Mouse (Mus musculus) forebrain, embryonic 12.5 days (tissue): ENCODE results near the gene Ccrl2. TPM values are rescaled to one million over a fixed set of nuclear protein-coding genes. Genes with fewer than 3 reads are reported as not detected.

Experiments
- ATAC-seq: fragments of 200-750 bp; cut with Nextera tagmentation; 2 replicates; pipeline ENCODE4 v1.8.0; 2017; ENCODE audit warnings: moderate TSS enrichment; ENCODE audit not compliant: low FRiP score
- H3K27ac ChIP-seq: fragments of 300-500 bp; sonication (generic); 2 replicates; pipeline ENCODE4 v1.5.1; 2016; ENCODE audit warnings: mild to moderate bottlenecking
- H3K27me3 ChIP-seq: fragments of 300-500 bp; sonication (generic); 2 replicates; pipeline ENCODE4 v1.6.1; 2016; ENCODE audit warnings: mild to moderate bottlenecking
- H3K36me3 ChIP-seq: fragments of 300-500 bp; sonication (generic); replicated peaks from 2 replicates; pipeline ENCODE4 v1.6.1; 2016; ENCODE audit warnings: mild to moderate bottlenecking
- H3K4me1 ChIP-seq: fragments of 300-500 bp; sonication (generic); 2 replicates; pipeline ENCODE4 v1.6.1; 2016
- H3K4me2 ChIP-seq: fragments of 300-500 bp; sonication (generic); 2 replicates; pipeline ENCODE4 v1.6.1; 2016; ENCODE audit warnings: mild to moderate bottlenecking, moderate library complexity
- H3K4me3 ChIP-seq: fragments of 300-500 bp; sonication (generic); replicated peaks from 2 replicates; pipeline ENCODE4 v1.5.1; 2016; ENCODE audit warnings: mild to moderate bottlenecking
- H3K9ac ChIP-seq: fragments of 300-500 bp; sonication (generic); 2 replicates; pipeline ENCODE4 v1.6.1; 2016; ENCODE audit warnings: mild to moderate bottlenecking
- H3K9me3 ChIP-seq: fragments of 300-500 bp; sonication (generic); 2 replicates; pipeline ENCODE4 v1.6.1; 2016
- WGBS: fragments of 180-500 bp; shearing (Covaris S2); methylation state at CpG from one replicate; pipeline ENCODE4 v1.1.7; 2016; 5-methylcytosine and 5-hydroxymethylcytosine counted together
- polyA plus RNA-seq: library from polyadenylated mRNA; unstranded; fragments of >200 nt; fragmentation: Nextera tagmentation; extraction: Ambion mirVana; gene quantifications from 2 replicates; pipeline ENCODE4 v1.2.1, GENCODE M21; 2016

The Ccrl2 gene
- polyA plus RNA-seq = 0.69 and 0.91 TPM in 2 replicates

DNA sequence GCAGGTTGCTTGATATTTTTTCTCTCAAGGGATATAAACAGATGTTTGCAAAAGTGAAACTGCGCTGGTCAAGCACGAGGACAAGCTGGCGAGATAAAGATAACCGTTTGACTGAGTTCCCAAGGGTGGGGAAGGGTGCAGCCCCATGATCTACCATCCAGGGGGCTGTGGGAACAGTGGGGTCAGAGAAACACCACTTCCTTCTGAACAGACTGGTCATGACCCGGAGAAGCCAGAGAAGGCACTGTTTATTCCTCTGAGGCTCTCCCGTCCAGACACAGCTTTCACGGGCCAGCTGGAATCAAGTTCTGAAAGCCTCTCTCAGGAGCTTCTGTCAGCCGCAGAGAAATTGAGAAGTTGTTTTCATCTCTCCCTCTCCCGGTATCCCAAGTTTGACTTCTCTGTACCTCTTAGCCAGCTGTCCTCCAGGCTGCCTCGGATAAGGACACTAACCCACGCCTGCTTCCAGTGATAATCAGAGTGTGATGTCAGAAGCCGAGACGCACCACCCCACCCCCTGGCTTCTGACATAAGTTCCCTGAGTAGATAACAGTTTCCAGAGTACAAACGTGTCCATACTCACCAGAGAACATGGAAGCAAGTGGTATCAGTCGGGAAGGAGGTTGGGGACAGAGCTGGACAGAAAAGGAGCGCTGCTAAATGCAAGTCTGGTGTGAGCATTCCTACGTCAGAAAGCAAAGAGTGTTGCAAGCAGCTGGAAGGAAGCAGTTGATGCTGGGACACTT lies at the start of gene Ccrl2:
Ccrl2 (minus strand) TSS at position 722 of the 746 bp plus-strand sequence.
- H3K4me3 ChIP-seq = no peak within 1 kb of the TSS; the same call in 1 of the 2 replicates
- H3K36me3 ChIP-seq = no peaks in the 10 kb centered on the region
- no peaks in the 10 kb centered on the region for H3K9me3 ChIP-seq
- H3K9ac ChIP-seq = no peak within 1 kb of the TSS
- H3K4me2 ChIP-seq = peak within 1 kb of the TSS; percentile 13; the same call in 1 of the 2 replicates
- WGBS = 66% methylated on average over 17 of the region's 17 CpGs
- no peak for ATAC-seq
- H3K4me1 ChIP-seq = peaks cover 10% of the 10 kb centered on the region; the same call in 1 of the 2 replicates
- H3K27me3 ChIP-seq = no peaks in the 10 kb centered on the region
- H3K27ac ChIP-seq = 0 out of 2 replicates have a peak within 1 kb of the TSS, but pooled peaks have one; percentile 31

DNA sequence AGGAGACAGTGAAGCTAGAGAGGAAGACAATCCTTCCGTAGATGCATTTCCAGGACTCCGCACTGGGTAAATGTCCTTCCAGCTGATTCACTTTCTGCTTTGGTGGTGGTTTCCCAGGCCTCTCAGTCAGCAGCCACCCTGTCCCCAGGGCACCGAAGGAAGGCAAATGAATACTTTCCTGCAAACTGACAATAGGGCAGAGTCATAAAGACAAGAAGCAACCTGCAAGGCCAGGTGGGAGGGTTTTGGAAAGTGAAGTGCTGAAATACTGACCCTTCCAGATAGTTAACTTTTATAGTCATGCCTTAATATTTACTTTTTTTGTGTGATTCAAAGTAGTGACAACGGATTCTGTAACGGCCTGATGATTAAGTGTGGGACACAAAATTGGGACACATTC lies 46.6 kb upstream of the Ccrl2 start:
- Histone ChIP-seq H3K27ac (no peak overlapping the region), H3K27me3 (no peaks in the 10 kb centered on the region), H3K4me2 (no peak overlapping the region), H3K36me3 (no peaks in the 10 kb centered on the region), H3K4me1 (no peaks in the 10 kb centered on the region), H3K9ac (no peak overlapping the region), H3K9me3 (no peaks in the 10 kb centered on the region), H3K4me3 (no peak overlapping the region)
- WGBS = 93% methylated on average over 5 of the region's 5 CpGs
- ATAC-seq = no peak

DNA sequence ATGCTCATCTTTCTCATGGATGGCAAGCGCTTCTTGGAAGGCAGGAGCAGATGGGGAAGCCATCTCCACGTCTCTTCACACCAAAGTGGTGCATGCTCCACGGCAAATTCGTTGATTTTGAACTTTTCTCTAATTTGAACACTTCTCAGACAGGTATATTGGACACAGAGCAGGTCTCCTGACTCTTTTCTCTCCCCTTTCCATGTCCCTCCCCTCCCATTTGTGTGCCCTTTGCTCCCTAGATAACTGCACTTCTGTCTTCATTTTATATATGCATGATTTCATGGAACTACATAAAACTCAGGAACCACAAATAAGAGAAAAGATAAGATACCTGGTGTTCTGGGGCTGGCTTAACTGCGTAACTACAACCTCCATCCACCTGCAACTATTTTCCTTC lies 46.0 kb upstream of the Ccrl2 start:
- H3K4me3 ChIP-seq = no peak overlapping the region
- H3K27ac ChIP-seq = no peak overlapping the region
- H3K4me1 ChIP-seq = no peaks in the 10 kb centered on the region
- no peaks in the 10 kb centered on the region for H3K36me3 ChIP-seq
- no peak for ATAC-seq
- WGBS = 90% methylated on average over 5 of the region's 5 CpGs
- H3K9me3 ChIP-seq = no peaks in the 10 kb centered on the region
- no peaks in the 10 kb centered on the region for H3K27me3 ChIP-seq
- no peak overlapping the region for H3K4me2 ChIP-seq
- no peak overlapping the region for H3K9ac ChIP-seq

DNA sequence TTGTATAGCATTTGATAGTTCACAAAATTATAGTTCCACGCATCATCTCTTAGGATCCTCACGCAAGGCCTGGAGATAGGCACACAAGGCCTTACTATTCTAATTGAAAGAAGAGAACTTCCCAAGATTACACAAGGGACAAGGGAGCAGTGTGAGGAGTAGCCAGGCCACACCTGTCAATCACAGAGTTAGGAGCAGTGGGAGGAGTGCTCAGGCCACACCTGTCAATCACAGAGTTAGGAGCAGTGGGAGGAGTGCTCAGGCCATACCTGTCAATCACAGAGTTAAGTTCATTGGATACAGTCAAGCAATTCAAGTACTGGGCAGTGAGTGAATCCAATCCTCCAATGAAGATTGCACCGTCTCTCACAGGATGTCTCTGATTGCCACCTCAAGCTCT lies 43.1 kb upstream of the Ccrl2 start:
- no peaks in the 10 kb centered on the region for H3K4me1 ChIP-seq
- H3K4me2 ChIP-seq = no peak overlapping the region
- H3K36me3 ChIP-seq = no peaks in the 10 kb centered on the region
- no peaks in the 10 kb centered on the region for H3K27me3 ChIP-seq
- H3K9me3 ChIP-seq = no peaks in the 10 kb centered on the region
- H3K9ac ChIP-seq = no peak overlapping the region
- ATAC-seq = no peak
- H3K4me3 ChIP-seq = no peak overlapping the region
- 85% methylated on average over 3 of the region's 3 CpGs for WGBS
- no peak overlapping the region for H3K27ac ChIP-seq

DNA sequence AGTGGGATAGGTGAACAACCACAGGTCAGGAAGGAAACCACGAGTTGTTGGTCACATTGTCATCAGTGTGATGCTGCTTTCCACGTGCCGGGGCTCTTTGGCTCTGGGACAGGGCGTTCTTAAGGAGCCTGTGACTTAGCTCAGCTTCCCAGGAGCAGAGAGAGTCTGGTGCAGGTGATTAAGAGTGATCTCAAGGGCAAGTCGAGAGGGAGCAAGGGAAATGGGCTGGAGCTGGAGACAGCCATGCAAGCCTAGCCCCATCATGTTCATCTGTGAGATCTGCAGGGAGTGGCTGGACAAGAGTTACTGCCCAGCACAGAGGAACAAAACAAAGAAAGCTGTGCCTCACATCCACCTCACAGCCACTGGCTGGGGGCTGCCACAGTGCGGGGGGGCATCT lies 40.2 kb upstream of the Ccrl2 start:
- Histone ChIP-seq H3K4me2 (no peak overlapping the region), H3K27ac (no peak overlapping the region), H3K27me3 (no peaks in the 10 kb centered on the region), H3K9me3 (no peaks in the 10 kb centered on the region), H3K4me3 (no peak overlapping the region), H3K4me1 (no peaks in the 10 kb centered on the region), H3K9ac (no peak overlapping the region), H3K36me3 (no peaks in the 10 kb centered on the region)
- WGBS = 70% methylated on average over 6 of the region's 6 CpGs
- ATAC-seq = no peak

DNA sequence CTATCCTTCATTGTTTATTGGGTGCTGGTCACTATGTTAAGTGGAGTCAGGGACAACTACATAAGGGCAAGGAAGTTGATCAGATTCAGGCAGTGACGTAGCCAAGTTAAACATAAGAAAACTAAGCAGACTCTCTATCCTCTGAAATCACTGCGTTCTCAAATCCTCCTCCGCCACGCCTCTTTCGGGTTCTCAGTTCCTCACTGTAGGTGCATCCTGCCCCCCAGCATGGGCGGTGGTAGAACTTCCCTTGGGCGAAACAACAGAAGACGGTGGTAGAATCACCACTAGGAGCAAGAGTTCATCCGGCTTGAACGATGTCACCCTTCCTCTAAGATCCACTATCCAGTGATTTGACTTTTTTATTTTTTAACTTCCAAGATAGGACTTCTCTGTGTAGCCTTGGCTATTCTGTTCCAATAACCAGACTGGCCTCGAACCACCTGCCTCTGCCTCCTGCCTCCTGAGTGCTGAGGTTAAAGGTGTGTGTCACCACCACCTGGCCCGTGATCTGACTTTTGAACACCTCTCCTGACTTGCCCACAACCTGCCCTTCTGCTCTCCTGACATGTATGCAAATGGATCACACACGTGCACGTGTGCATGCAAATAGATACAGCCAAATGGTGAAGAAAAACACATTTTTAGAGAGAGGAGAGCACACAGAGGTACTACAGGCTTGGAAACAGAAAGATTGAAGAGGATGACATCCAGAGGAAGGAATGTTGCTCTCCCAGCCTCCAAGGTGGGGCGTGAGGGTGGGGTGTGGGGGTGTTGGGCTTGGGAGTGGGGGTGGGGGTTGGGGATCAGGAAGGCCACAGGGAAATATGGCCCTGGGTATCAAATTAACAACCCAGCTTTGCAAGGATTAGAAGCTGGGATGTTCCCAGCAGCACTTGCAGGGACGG lies 39.4 kb upstream of the Ccrl2 start:
- H3K36me3 ChIP-seq = no peaks in the 10 kb centered on the region
- no peaks in the 10 kb centered on the region for H3K9me3 ChIP-seq
- H3K4me3 ChIP-seq = no peak overlapping the region
- H3K4me2 ChIP-seq = no peak overlapping the region
- no peaks in the 10 kb centered on the region for H3K4me1 ChIP-seq
- H3K9ac ChIP-seq = no peak overlapping the region
- H3K27ac ChIP-seq = no peak overlapping the region
- no peak for ATAC-seq
- 87% methylated on average over 16 of the region's 16 CpGs for WGBS
- H3K27me3 ChIP-seq = peaks cover 1% of the 10 kb centered on the region; the same call in 1 of the 2 replicates

DNA sequence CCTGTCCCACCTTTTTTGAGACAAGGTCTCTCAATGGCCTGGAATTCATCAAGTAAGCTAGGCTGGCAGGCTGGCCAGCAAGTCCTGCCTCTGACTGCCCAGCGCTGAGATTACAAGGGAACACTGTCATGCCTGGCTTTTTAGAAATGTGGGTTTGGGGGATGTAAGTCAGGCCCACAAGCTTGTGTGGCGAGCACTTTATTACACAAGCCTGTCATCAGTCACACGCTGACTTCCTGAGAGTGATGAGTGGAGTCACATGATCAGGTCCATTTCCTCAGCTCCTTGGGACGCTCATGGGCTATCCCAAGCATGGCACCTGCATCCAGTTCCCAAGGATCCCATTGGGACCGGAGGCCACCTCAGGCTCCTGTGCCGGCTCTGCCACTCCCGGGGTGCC lies 38.4 kb upstream of the Ccrl2 start:
- no peaks in the 10 kb centered on the region for H3K4me1 ChIP-seq
- H3K4me3 ChIP-seq = no peak overlapping the region
- H3K27ac ChIP-seq = no peak overlapping the region
- H3K9ac ChIP-seq = no peak overlapping the region
- peaks cover 5% of the 10 kb centered on the region; the same call in 1 of the 2 replicates for H3K27me3 ChIP-seq
- H3K36me3 ChIP-seq = no peaks in the 10 kb centered on the region
- no peak overlapping the region for H3K4me2 ChIP-seq
- no peak for ATAC-seq
- H3K9me3 ChIP-seq = no peaks in the 10 kb centered on the region
- WGBS = 85% methylated on average over 7 of the region's 7 CpGs

DNA sequence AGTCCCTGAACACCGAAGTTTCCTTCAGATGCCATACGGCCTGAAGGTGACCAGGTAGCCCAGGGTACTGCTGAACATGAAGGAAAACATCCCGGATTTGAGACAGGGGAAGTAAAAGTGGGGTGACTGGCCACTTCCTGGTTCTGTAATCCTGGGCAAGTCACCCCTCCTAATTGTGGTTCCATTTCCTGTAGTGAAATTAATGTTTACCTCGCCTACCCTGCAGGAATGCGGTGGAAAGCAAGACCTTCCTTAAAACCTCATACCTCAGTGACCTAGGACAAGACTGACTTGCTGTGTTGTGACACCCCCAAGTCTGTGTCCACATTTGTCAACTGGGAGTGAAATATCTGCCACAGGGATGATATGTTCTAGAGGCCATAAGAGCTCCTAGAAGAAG lies 37.3 kb upstream of the Ccrl2 start:
- H3K27ac ChIP-seq = no peak overlapping the region
- no peak overlapping the region for H3K9ac ChIP-seq
- H3K9me3 ChIP-seq = no peaks in the 10 kb centered on the region
- no peaks in the 10 kb centered on the region for H3K36me3 ChIP-seq
- 89% methylated on average over 5 of the region's 5 CpGs for WGBS
- H3K27me3 ChIP-seq = peaks cover 5% of the 10 kb centered on the region; the same call in 1 of the 2 replicates
- no peaks in the 10 kb centered on the region for H3K4me1 ChIP-seq
- no peak overlapping the region for H3K4me2 ChIP-seq
- no peak for ATAC-seq
- no peak overlapping the region for H3K4me3 ChIP-seq

DNA sequence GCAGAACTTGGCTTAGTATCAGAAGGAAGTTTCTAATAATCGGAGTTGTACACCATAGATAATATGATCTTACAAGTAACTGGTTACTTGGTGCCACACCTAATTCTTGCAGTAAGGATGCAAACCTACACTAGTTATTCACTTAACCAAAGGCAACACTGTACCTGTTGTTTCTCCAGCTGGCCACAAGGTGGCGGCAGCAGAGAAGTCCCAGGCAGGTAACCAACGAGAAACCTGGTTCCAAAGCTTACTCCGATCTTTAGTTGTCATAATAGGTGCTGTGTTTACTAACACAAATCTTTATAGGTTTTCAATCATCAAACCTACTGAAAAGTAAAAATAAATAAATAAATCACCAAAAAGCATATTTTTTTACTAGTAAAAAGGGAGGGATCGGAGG lies 35.8 kb upstream of the Ccrl2 start:
- Histone ChIP-seq H3K9ac (no peak overlapping the region), H3K27ac (no peak overlapping the region), H3K27me3 (peaks cover 5% of the 10 kb centered on the region; the same call in 1 of the 2 replicates), H3K4me2 (no peak overlapping the region), H3K4me1 (peaks cover 13% of the 10 kb centered on the region), H3K9me3 (no peaks in the 10 kb centered on the region), H3K4me3 (no peak overlapping the region), H3K36me3 (no peaks in the 10 kb centered on the region)
- 31% methylated on average over 5 of the region's 5 CpGs for WGBS
- ATAC-seq = no peak

DNA sequence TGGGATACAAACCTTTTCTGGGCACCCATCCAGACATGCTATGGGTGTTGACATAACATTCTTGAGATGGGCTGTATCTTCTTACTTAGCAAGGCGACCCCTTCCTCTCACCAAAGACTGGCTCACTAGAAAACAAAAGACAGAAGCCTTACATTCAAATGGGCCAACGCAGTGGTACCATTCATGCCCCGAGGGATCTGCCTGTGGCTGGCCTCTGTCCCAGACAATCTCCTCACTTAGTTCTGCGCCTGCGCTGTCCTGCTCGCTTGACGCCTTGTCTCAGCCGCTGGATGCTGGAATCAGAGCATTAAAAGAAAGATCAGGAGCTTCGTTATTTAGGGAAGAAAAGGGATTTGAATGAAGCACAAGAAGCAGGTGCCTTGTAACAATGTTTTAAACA lies 35.3 kb upstream of the Ccrl2 start:
- H3K4me2 ChIP-seq = no peak overlapping the region
- no peaks in the 10 kb centered on the region for H3K9me3 ChIP-seq
- no peak overlapping the region for H3K4me3 ChIP-seq
- H3K27ac ChIP-seq = no peak overlapping the region
- 60% methylated on average over 9 of the region's 9 CpGs for WGBS
- no peaks in the 10 kb centered on the region for H3K36me3 ChIP-seq
- peaks cover 13% of the 10 kb centered on the region for H3K4me1 ChIP-seq
- H3K9ac ChIP-seq = no peak overlapping the region
- peaks cover 5% of the 10 kb centered on the region; the same call in 1 of the 2 replicates for H3K27me3 ChIP-seq
- ATAC-seq = no peak

DNA sequence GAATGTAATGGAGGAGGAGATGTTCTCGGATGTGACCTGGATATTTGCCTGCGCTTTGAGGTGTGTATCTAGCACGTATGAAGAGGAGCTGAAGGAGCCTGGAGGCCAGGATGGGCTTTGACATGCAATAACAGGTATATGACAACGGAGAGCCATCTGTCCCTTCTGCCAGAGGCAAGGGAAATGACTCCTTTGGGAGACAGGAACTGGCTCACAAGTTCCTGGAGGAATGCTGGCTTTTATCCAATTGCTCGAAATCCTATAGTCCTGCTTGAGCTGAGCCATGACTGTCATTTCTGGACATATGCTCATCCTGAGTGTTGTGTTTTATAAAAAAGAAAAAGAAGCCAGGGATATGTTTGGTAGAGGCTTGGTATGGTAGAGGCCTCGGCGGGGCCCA lies 31.6 kb upstream of the Ccrl2 start:
- ATAC-seq = no peak
- Histone ChIP-seq H3K4me3 (no peak overlapping the region), H3K4me1 (peaks cover 19% of the 10 kb centered on the region), H3K27ac (no peak overlapping the region), H3K36me3 (no peaks in the 10 kb centered on the region), H3K4me2 (no peak overlapping the region), H3K27me3 (peaks cover 5% of the 10 kb centered on the region; the same call in 1 of the 2 replicates), H3K9ac (no peak overlapping the region), H3K9me3 (no peaks in the 10 kb centered on the region)
- WGBS = 45% methylated on average over 7 of the region's 7 CpGs

DNA sequence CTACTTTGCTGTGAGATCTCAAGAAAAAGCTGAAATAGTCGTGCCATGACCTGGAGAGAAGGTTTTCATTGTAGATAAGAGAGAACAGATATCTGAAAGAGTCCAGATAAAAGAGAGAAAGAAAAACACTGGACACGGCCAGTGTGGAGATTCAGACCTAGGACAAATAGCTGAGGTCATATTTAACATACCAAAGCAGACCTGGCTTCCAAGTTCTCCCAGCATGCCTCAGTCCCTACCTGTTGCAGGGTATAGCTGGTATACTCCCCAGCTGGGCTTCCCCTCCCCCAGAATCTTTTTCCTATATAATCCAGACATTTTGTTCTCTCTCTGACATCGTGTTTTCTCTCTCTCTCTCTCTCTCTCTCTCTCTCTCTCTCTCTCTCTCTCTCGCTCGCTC lies 30.6 kb upstream of the Ccrl2 start:
- no peak overlapping the region for H3K4me2 ChIP-seq
- no peaks in the 10 kb centered on the region for H3K9me3 ChIP-seq
- ATAC-seq = no peak
- H3K27ac ChIP-seq = no peak overlapping the region
- no peak overlapping the region for H3K9ac ChIP-seq
- H3K4me3 ChIP-seq = no peak overlapping the region
- peaks cover 19% of the 10 kb centered on the region for H3K4me1 ChIP-seq
- WGBS = 4% methylated on average over 5 of the region's 5 CpGs
- H3K36me3 ChIP-seq = no peaks in the 10 kb centered on the region
- peaks cover 5% of the 10 kb centered on the region; the same call in 1 of the 2 replicates for H3K27me3 ChIP-seq
